Mouse (Mus musculus) regulatory T cell (primary cell): ENCODE results near the gene Daxx.

ENCODE experiments used
- in situ Hi-C: fragments of 300-600 bp; cut with MboI, MseI; formaldehyde crosslinking; loops from one replicate; pipeline ENCODE4 v1.15.1; 2025; ENCODE audit warnings: high pct_unique_total_duplicates

Daxx gene

DNA sequence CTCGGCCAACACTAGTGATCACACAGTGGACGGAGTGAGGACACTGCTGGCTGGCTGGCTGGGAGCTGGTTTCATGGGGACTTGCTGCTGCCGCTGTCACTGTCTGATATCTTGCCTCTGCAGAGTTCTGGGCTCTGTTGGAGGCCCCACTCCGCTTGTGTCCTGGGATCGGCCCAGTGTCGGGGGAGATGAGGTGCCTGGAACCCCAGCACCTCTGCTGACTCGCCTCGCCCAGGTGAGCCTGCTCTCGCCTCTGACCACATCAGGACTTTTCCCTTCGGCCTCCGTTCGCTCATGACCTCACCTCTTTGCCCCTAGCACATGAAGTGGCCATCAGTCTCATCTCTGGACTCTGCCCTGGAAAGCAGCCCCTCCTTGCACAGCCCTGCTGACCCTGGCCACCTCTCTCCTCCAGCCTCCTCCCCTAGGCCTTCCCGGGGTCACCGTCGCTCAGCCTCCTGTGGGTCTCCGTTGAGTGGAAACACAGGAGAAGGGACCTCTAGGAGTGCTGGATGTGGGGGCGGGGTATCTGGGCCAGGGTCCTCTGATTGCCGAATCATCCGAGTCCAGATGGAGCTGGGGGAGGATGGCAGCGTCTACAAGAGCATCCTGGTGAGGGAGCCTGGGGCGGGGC lies 26.3 kb downstream of the Daxx start:
- in situ Hi-C loops: loop anchor here (10.0 kb wide), 1 partner anchor 969 kb away; no protein-coding TSS in a partner anchor

DNA sequence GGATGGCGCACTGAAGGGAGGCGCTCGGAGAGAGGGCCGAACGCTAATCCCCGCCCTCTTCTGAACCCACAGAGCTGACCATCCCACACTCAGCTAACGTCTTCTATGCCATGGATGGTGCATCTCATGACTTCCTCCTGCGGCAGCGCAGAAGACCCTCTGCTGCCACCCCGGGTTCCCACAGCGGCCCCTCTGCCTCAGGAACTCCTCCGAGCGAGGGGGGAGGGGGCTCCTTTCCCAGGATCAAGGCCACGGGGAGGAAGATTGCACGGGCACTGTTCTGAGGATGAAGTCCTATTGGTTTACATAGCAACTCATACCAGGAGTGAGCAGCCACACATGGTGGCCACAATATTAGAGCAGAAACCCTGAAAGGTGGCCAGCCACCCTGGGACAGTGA lies 27.8 kb downstream of the Daxx start:
- in situ Hi-C loops: loop anchor here (10.0 kb wide), 1 partner anchor 968 kb away; no protein-coding TSS in a partner anchor

- in situ Hi-C loops: loop anchor here (10.0 kb wide), 1 partner anchor 966 kb away; no protein-coding TSS in a partner anchor
These were observed 29.6 kb downstream of the Daxx start for GRCm38 (mm10) chr17:33938783-33939182.

- in situ Hi-C loops: no loop called here
These were observed 31.1 kb downstream of the Daxx start, which contains the start of the genes Pfdn6 and Wdr46 for GRCm38 (mm10) chr17:33940206-33940805. Gene Pfdn6, minus strand, starts transcription at chr17:33940343. Gene Wdr46, plus strand, starts transcription at chr17:33940660.

DNA sequence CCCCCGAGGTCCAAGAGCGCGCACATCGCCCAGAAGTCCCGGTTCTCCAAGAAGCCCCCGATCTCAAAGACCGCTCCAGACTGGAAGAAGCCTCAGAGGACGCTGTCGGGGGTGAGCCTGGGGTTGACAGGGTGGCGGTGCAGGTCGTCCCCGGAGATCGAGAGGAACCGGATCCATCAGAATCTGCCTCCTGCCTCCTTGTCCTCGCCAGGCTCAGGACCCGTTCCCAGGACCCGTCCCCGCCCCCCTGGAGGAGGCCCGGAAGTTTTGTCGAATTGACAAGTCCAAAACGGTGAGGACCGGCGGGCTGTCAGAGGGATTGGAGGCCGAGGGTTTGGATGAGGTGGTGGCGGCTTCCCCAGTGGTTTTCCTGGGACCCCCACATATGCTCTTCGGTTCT lies 31.8 kb downstream of the Daxx start:
- in situ Hi-C loops: no loop called here

- in situ Hi-C loops: no loop called here
These were observed 32.2 kb downstream of the Daxx start for GRCm38 (mm10) chr17:33941381-33941780.

- in situ Hi-C loops: no loop called here
These were observed 34.2 kb downstream of the Daxx start for GRCm38 (mm10) chr17:33943454-33943853.

DNA sequence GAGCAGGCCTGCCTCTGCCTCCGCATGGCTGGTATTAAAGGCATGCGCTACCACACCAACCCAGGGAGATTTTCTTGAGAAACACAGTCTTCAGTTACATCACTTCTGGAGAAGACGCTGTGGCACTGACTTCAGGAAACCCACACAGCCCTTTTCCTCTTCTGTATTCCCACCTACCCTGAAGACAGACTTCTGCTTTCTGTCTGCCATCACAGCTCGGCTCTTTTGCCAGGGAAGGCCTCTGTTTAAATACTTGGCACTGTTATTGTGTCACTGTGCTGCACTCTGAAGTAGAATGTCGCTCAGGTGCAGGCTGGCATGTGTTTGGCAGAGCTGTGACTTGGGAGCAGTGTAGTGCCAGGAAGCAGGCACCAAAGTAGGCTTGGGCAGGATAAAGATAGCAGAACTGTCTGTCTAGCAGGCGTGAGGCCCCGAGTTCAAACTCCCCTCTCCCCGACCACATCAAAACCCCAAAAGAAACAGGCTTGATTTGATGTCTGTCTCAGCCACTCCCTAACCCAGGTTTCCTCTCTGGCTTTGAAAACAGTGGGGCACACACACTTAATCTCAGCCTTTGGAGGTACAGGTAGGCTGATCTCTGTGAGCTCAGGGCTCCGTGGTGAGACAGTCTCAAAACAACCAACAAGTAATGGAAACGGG lies 38.3 kb downstream of the Daxx start:
- in situ Hi-C loops: no loop called here

- in situ Hi-C loops: no loop called here
These were observed 39.1 kb downstream of the Daxx start for GRCm38 (mm10) chr17:33948090-33948904.

DNA sequence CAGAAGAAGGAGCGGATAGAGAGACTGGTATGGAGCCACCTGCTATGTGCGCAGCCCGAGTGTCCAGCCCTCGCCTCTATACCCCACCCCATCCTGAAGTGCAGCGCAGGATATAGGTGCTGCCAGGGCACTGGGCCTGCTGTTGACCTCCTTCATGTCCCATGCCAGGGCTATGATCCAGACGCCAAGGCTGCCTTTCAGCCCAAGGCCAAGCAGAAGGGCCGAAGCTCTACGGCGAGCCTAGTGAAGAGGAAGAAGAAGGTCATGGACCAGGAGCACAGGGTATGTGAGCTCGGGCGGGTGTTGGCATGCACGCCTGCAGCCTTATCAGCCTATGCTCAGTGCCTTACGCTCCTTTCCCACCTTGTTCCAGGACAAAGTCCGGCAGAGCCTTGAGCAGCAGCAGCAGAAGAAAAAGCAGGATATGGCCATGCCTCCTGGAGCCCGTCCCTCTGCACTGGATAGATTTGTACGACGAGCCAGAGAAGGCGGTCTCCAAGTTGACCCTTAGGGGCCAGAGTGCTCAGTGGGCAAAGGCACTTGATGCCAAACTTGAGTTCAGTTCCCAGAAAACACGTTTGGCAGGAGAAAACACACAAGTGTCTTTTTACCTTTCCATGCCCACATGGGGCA lies 39.8 kb downstream of the Daxx start:
- in situ Hi-C loops: no loop called here

GRCm38 (mm10) chr17:33950131-33950625 lies 41.0 kb downstream of the Daxx start:
- in situ Hi-C loops: loop anchor here (5.0 kb wide), 1 partner anchor 47 kb away; no protein-coding TSS in a partner anchor

- in situ Hi-C loops: loop anchor here (5.0 kb wide), 1 partner anchor 46 kb away; no protein-coding TSS in a partner anchor
These were observed 42.1 kb downstream of the Daxx start, which contains the start of gene B3galt4 for GRCm38 (mm10) chr17:33951021-33951946. Gene B3galt4, minus strand, starts transcription at chr17:33951488.

DNA sequence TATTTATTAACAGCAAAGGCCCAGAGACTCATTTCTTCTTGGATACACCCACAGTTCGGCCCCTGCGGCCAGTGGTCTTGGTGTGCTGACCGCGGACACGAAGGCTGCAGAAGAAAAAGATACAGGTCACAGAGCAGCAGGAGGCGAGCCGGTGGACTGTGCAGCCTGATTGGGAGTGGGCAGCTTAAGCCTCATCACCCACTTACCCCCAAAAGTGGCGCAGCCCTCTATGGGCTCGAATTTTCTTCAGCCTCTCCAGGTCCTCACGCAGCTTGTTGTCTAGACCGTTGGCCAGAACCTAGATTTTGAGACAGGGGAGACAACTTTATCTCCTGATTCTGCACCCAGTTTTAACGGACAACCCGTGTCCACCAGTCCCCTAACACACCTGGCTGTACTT lies 42.8 kb downstream of the Daxx start:
- in situ Hi-C loops: loop anchor here (5.0 kb wide), 1 partner anchor 45 kb away; no protein-coding TSS in a partner anchor

GRCm38 (mm10) chr17:33952879-33953278 lies 43.7 kb downstream of the Daxx start:
- in situ Hi-C loops: loop anchor here (5.0 kb wide), 1 partner anchor 44 kb away; no protein-coding TSS in a partner anchor

DNA sequence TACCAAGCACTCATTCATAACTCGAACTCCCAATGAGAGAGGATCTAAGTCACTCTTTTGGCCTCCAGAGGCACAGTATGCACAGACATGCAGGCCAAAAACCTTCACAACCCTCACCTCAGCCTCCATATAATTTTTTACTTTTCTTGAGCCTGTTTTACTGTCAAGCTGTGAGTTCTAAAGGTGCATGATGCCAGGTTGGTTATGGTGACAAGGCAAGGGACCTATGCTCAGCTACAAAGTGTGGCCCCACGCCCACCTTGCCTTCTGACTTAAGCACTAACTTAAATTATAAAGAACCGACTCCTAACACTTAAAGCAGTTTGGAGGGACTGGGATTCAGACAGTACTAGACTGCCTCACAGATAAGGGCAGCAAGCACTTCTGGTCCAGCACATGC lies 44.1 kb downstream of the Daxx start:
- in situ Hi-C loops: loop anchor here (5.0 kb wide), 1 partner anchor 44 kb away; no protein-coding TSS in a partner anchor

DNA sequence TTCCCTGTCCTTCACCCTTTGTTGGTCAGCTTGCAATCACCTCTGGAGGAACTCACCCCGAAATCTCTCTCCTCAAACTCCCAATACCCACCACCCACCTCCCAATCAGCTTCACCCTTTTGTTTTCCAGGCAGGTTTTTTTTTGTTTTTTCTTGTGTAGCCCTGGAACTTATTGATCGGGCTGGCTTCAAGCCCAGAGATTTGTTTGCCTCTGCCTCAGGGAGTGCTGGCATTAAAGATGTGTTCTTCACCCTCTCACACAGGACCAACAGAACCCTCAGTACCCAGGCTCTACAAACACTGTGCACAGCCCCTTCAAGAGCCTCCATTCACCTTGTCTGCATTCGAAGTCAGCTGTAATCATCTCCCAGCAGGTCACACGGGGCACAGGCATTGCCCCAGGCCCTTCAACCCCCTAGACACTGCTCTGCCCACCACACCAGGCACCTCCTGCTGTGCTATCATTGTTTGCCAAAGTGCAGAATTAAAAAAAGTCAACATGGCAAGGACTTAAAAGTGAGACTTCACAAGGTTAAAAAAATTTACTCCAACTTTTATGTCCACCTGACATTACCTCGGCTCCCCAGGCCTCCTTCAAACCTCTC lies 44.8 kb downstream of the Daxx start:
- in situ Hi-C loops: loop anchor here (5.0 kb wide), 1 partner anchor 43 kb away; no protein-coding TSS in a partner anchor

GRCm38 (mm10) chr17:33954646-33955554 lies 45.7 kb downstream of the Daxx start:
- in situ Hi-C loops: loop anchor here (5.0 kb wide), 2 partner anchors 42 to 67 kb away; partner anchors contain the start of gene Ring1
